Mouse (Mus musculus) small intestine, adult 2 months (tissue): Measurements from ENCODE around the gene Gm43518. TPM values are rescaled to one million over a fixed set of nuclear protein-coding genes. Genes with fewer than 3 reads are reported as not detected.
A peak's percentile ranks its signal among the peaks of the same experiment; 100 is the strongest.

Experiments used
- H3K27ac ChIP-seq: fragments of 200-500 bp; 2 replicates; pipeline ENCODE4 v1.5.1; 2012; ENCODE audit warnings: low read depth, low read length, control low read depth, inconsistent platforms; ENCODE audit not compliant: insufficient read depth
- H3K27me3 ChIP-seq: fragments of 200-500 bp; 2 replicates; pipeline ENCODE4 v1.6.1; 2012; ENCODE audit warnings: mild to moderate bottlenecking, moderate library complexity, low read length, inconsistent platforms; ENCODE audit not compliant: control insufficient read depth, insufficient read depth
- H3K36me3 ChIP-seq: fragments of 200-500 bp; 2 replicates; pipeline ENCODE4 v1.6.1; 2012; ENCODE audit warnings: mild to moderate bottlenecking, low read length, control low read depth, inconsistent platforms; ENCODE audit not compliant: control insufficient read depth, insufficient read depth
- H3K4me1 ChIP-seq: fragments of 200-500 bp; 2 replicates; pipeline ENCODE4 v1.6.1; 2012; ENCODE audit warnings: low read length, inconsistent platforms, mixed read lengths; ENCODE audit not compliant: control insufficient read depth, insufficient read depth, insufficient read length
- H3K4me3 ChIP-seq: fragments of 200-500 bp; 2 replicates; pipeline ENCODE4 v1.5.1; 2012; ENCODE audit warnings: low read depth, mild to moderate bottlenecking, control low read depth, inconsistent platforms, low read length, moderate library complexity
- CTCF ChIP-seq: fragments of 200-500 bp; IDR thresholded peaks from 2 replicates; pipeline ENCODE4 v1.5.1; 2012; ENCODE audit warnings: low read depth, mild to moderate bottlenecking, control low read depth, inconsistent platforms, low read length, moderate library complexity, mixed read lengths; ENCODE audit not compliant: insufficient replicate concordance, insufficient read length; ENCODE audit errors: extremely low read depth
- POLR2A ChIP-seq: fragments of 200-500 bp; IDR thresholded peaks from 2 replicates; pipeline ENCODE4 v1.6.1; 2012; ENCODE audit warnings: low read depth, mild to moderate bottlenecking, control low read depth, inconsistent platforms, low read length, moderate library complexity
- WGBS: fragments of 180-500 bp; shearing (Covaris S2); methylation state at CpG from one replicate; pipeline ENCODE4 v1.1.7; 2018; 5-methylcytosine and 5-hydroxymethylcytosine counted together
- polyA plus RNA-seq: library from polyadenylated mRNA; depleted of rRNA; stranded (reverse); fragments of >200 nt; gene quantifications from 2 replicates; pipeline ENCODE4 v1.2.3, GENCODE M21; 2012

The Gm43518 gene
- polyA plus RNA-seq, 1 experiment, result 0.44 TPM

DNA sequence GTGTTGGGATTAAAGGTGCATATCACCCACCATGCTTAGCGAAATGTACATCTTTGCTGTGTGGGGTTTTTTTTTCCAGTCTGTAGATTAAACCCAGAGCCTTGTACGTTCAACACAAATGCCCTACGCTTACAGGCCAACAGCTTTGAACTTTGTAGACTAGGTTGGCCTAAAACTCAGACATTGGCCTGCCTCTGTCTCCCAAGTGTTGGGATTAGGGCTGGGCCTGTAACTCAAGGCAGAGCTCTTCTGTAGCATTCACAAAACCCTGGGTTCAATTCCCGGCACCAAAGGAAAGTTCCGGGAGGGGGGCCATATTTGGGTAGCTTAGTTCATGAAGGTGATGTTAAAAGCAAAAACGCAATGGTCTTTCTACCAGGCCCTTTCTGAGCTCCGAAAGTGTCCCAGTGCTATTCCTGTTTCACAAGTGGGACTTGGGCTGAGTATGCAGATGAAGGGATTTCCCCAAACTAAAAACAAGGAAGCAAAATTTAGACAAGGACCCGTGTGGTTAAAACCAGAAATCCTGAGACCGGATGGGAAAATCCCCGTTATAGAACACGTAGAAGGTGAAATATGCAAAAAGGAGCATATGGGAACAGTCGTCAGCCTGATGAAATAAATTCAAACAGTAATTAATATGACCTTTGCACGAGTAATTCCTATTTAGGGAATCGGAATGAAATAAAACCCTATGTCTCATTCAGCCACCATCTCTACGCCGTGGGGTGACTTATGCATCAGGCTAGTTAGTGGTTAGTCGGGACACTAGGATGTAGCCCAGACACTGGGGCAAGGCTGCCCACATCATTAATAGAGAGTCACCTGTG, 20.9 kb upstream of the Gm43518 start:
- Histone ChIP-seq H3K36me3 (peaks cover 6% of the 10 kb centered on the region; the same call in 1 of the 2 replicates), H3K4me1 (peaks cover 10% of the 10 kb centered on the region; the same call in 1 of the 2 replicates), H3K27me3 (no peaks in the 10 kb centered on the region), H3K27ac (no peak overlapping the region), H3K4me3 (peak overlapping the region; percentile 32; the same call in 1 of the 2 replicates)
- TF ChIP-seq POLR2A (no peak), CTCF (no peak)
- 40% methylated on average over 17 of the region's 17 CpGs for WGBS

DNA sequence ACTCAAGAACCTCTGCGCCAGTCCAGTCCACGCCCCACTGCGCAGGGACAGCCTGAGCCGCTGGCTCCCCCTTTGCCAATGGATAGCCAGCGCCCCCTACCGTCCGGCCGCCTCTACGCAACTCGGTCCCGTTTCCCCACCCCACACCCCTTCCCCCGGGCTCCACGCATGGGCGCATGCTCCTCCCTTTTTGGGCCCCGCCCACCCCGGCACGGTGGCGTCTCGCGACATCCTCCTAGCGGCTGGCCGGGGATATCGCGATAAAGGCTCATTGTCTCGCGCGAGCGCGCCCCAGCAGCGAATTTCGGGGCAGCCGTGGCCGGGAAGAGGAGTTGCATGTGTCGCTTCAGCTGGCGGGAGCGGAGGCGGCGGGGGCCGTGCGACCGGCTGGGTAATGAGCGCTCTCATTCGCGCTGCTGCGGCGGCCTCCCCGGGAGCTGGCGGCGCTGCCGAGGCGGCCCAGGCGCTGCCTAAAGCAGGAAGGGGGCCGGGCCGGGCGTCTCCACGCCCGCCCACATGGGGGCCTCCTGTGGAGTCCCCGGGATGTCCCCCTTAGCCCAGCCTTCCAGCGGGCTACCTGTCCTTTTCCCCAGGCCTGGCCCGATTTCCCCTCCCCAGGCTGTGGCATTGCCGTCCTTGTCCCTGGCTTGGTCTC, 20.1 kb upstream of the Gm43518 start, which contains the start of gene Denr:
Denr (plus strand) TSS at position 200 of the 655 bp plus-strand sequence.
- under 1% methylated on average over 61 of the region's 61 CpGs for WGBS
- Histone ChIP-seq H3K36me3 (peaks cover 8% of the 10 kb centered on the region; the same call in 1 of the 2 replicates), H3K4me3 (peak within 1 kb of the TSS; percentile 96), H3K27me3 (no peaks in the 10 kb centered on the region), H3K27ac (peak within 1 kb of the TSS; percentile 48; the same call in 1 of the 2 replicates), H3K4me1 (peaks cover 10% of the 10 kb centered on the region; the same call in 1 of the 2 replicates)
- TF ChIP-seq POLR2A (peak; percentile 83), CTCF (peak; percentile 94)

DNA sequence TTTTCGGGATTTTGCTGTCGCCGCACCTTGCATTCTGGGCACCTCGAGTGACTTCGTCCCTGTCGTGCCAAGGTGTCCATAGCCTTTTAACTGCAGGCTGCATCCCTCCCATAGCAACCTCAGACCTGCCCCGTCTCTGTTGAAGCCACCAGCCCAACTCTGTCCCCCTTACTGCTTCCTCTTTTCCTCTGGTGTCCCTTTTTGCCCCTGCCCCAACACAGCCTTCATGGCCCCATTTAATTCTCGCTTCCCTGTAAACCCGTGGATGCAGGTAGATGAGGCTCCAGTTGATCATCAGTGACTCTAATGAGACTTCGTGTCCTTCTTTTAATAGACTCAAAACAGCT, 19.6 kb upstream of the Gm43518 start:
- Histone ChIP-seq H3K27ac (peak overlapping the region; percentile 48; the same call in 1 of the 2 replicates), H3K36me3 (peaks cover 8% of the 10 kb centered on the region; the same call in 1 of the 2 replicates), H3K4me1 (peaks cover 10% of the 10 kb centered on the region; the same call in 1 of the 2 replicates), H3K27me3 (no peaks in the 10 kb centered on the region), H3K4me3 (peak overlapping the region; percentile 96)
- TF ChIP-seq POLR2A, result no peak
- no peak for TF ChIP-seq CTCF
- WGBS, result 2% methylated on average over 10 of the region's 10 CpGs

- Histone ChIP-seq H3K27me3 (no peaks in the 10 kb centered on the region), H3K27ac (no peak overlapping the region), H3K4me3 (no peak overlapping the region), H3K4me1 (no peaks in the 10 kb centered on the region), H3K36me3 (peaks cover 22% of the 10 kb centered on the region)
- TF ChIP-seq POLR2A (no peak), CTCF (no peak)
- 82% methylated on average over 3 of the region's 3 CpGs for WGBS
These were observed 12.4 kb upstream of the Gm43518 start for GRCm38 (mm10) chr5:123914852-123915251.

DNA sequence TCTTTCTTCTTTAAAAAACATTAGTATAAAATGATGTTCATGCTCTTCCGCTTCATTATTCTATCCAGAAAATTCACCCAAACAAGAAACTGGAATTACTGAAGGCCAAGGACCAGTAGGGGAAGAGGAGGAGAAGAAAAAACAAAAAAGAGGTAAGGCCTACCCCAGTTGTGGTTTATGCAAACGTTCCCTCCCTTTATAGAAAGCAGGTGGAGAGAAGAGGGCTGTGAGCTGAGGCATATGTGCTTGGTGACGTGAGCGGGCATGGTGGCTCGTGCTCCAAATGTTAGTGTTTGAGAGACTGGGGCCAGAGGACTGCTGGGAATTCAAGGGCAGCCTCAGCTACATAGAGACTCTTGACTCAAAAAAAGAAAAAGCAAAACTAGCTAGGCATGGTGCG, 5.1 kb upstream of the Gm43518 start:
- peaks cover 42% of the 10 kb centered on the region for H3K36me3 ChIP-seq
- H3K27ac ChIP-seq, result no peak overlapping the region
- WGBS, result 90% methylated on average over 6 of the region's 6 CpGs
- no peak overlapping the region for H3K4me3 ChIP-seq
- H3K4me1 ChIP-seq, result no peaks in the 10 kb centered on the region; the same call in 1 of the 2 replicates
- TF ChIP-seq CTCF, result no peak
- TF ChIP-seq POLR2A, result no peak
- no peaks in the 10 kb centered on the region for H3K27me3 ChIP-seq

- peak within 1 kb of the TSS; percentile 89 for H3K4me3 ChIP-seq
- WGBS, result under 1% methylated on average over 56 of the region's 56 CpGs
- H3K27ac ChIP-seq, result peak within 1 kb of the TSS; percentile 91
- TF ChIP-seq POLR2A, result peak; percentile 96
- TF ChIP-seq CTCF, result no peak
- no peaks in the 10 kb centered on the region for H3K27me3 ChIP-seq
- H3K36me3 ChIP-seq, result peaks cover 14% of the 10 kb centered on the region
- peaks cover 3% of the 10 kb centered on the region; the same call in 1 of the 2 replicates for H3K4me1 ChIP-seq
These were observed 3.3 kb downstream of the Gm43518 start, which contains the start of gene Ccdc62 for GRCm38 (mm10) chr5:123930508-123930989. Gene Ccdc62, plus strand, starts transcription at chr5:123930679.
